Mouse (Mus musculus) midbrain, embryonic 13.5 days (tissue): ENCODE measurements around the gene Atp1a1. TPM values are rescaled to one million over a fixed set of nuclear protein-coding genes. Genes with fewer than 3 reads are reported as not detected.

Experiments used
- ATAC-seq: fragments of 200-750 bp; cut with Nextera tagmentation; 2 replicates; pipeline ENCODE4 v1.8.0; 2017; ENCODE audit warnings: mild to moderate bottlenecking, moderate TSS enrichment, moderate library complexity
- H3K27ac ChIP-seq: fragments of 300-500 bp; sonication (generic); 2 replicates; pipeline ENCODE4 v1.5.1; 2015; ENCODE audit warnings: inconsistent platforms, mild to moderate bottlenecking, moderate library complexity
- H3K27me3 ChIP-seq: fragments of 300-500 bp; sonication (generic); 2 replicates; pipeline ENCODE4 v1.6.1; 2015; ENCODE audit warnings: mild to moderate bottlenecking, inconsistent platforms
- H3K36me3 ChIP-seq: fragments of 300-500 bp; sonication (generic); 2 replicates; pipeline ENCODE4 v1.6.1; 2015; ENCODE audit warnings: mild to moderate bottlenecking, inconsistent platforms
- H3K4me1 ChIP-seq: fragments of 300-500 bp; sonication (generic); replicated peaks from 2 replicates; pipeline ENCODE4 v1.6.1; 2015; ENCODE audit warnings: inconsistent platforms
- H3K4me2 ChIP-seq: fragments of 300-500 bp; sonication (generic); replicated peaks from 2 replicates; pipeline ENCODE4 v1.6.1; 2015; ENCODE audit warnings: moderate library complexity, mild to moderate bottlenecking, inconsistent platforms
- H3K4me3 ChIP-seq: fragments of 300-500 bp; sonication (generic); replicated peaks from 2 replicates; pipeline ENCODE4 v1.5.1; 2015; ENCODE audit warnings: mild to moderate bottlenecking, inconsistent platforms
- H3K9ac ChIP-seq: fragments of 300-500 bp; sonication (generic); replicated peaks from 2 replicates; pipeline ENCODE4 v1.6.1; 2015; ENCODE audit warnings: mild to moderate bottlenecking, inconsistent platforms
- H3K9me3 ChIP-seq: fragments of 300-500 bp; sonication (generic); 2 replicates; pipeline ENCODE4 v1.6.1; 2016; ENCODE audit warnings: mild to moderate bottlenecking, inconsistent platforms
- WGBS: fragments of 180-500 bp; shearing (Covaris S2); methylation state at CpG from one replicate; pipeline ENCODE4 v1.1.7; 2015; 5-methylcytosine and 5-hydroxymethylcytosine counted together
- polyA plus RNA-seq: library from polyadenylated mRNA; unstranded; fragments of >200 nt; fragmentation: Nextera tagmentation; extraction: Ambion mirVana; gene quantifications from 2 replicates; pipeline ENCODE4 v1.2.1, GENCODE M21; 2015

The Atp1a1 gene
- polyA plus RNA-seq, 1 experiment from 2014 or later: 40.6 TPM

DNA sequence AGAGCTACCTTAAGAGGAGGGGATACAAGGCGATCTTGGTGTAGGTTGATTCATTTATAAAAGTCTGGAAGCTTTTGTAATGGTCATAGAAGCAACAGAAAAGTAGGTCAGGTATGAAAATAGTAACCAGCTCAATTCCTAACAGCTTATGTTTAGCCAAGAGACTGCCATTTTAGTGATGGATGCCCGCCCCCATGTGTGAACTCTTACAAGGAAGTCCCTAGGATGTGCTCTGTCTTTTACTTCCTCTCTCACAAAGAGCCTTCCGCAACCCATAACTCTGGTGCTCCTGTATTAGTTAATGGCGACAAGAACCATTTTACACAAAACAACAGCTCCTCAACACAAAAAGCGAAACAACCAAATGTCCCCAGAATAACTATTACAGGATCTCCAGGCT is 4.8 kb upstream of the Atp1a1 start:
- H3K9ac ChIP-seq: no peak overlapping the region
- no peaks in the 10 kb centered on the region for H3K9me3 ChIP-seq
- 91% methylated on average over 5 of the region's 5 CpGs for WGBS
- H3K4me2 ChIP-seq: no peak overlapping the region
- no peak for ATAC-seq
- no peak overlapping the region for H3K4me3 ChIP-seq
- H3K4me1 ChIP-seq: peaks cover 23% of the 10 kb centered on the region
- H3K36me3 ChIP-seq: no peaks in the 10 kb centered on the region
- peaks cover 10% of the 10 kb centered on the region; the same call in 1 of the 2 replicates for H3K27me3 ChIP-seq
- H3K27ac ChIP-seq: no peak overlapping the region

DNA sequence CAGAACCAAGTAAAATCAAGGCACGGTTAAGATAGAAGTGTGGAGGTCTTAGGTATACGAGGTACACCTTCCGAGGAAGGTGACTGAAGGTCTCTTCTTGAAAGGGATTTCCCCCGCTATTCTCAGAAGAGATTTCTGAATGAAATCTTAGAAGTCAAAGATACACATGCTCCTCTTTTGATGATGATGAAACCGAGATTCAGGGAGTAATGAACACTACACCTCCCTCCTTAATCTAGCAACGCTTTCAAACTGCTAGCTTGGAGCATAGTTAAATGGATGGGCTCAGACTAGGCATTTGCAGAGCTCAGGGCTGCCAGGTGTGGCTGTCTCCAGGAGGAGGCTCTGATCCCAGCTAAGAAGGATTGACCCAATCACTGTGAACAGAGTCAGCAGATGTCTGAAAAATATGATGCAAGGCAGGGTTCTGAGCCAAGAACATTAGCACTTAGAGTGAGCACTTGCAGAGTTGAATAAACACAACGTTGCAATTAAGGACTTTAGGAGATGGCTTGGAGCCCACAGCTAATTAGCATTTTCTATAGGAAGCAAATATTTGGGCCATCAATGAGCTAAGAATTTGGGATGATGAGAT is 2.5 kb upstream of the Atp1a1 start:
- no peak for ATAC-seq
- no peak overlapping the region for H3K27ac ChIP-seq
- no peak overlapping the region for H3K4me2 ChIP-seq
- no peaks in the 10 kb centered on the region for H3K9me3 ChIP-seq
- 81% methylated on average over 7 of the region's 7 CpGs for WGBS
- no peak overlapping the region for H3K4me3 ChIP-seq
- H3K9ac ChIP-seq: no peak overlapping the region
- no peaks in the 10 kb centered on the region for H3K36me3 ChIP-seq
- peaks cover 38% of the 10 kb centered on the region for H3K4me1 ChIP-seq
- peaks cover 10% of the 10 kb centered on the region; the same call in 1 of the 2 replicates for H3K27me3 ChIP-seq

- Histone ChIP-seq H3K4me2 (no peak overlapping the region), H3K36me3 (no peaks in the 10 kb centered on the region)
- 76% methylated on average over 2 of the region's 2 CpGs for WGBS
Observed at GRCm38 (mm10) chr3:101605721-101606120, 1.2 kb upstream of the Atp1a1 start.

DNA sequence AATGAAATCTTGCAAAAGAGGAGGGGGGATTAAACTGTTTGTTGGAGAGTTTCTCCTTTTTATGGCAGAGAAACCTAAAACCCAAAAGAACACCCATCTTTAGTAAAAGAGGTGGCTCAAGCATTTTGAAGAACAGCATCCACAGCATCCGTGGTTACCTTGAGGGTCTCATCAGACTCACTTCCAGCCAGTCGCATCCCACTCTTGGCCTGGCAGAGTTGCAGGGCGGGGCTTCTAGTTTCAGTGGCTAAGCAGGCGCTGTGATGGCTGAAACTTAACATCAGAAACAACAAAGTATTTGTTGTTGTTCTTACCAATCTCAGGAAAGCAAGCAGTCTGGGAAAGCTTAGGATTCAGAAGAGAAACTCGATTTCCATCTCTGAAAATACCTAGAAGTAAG is 807 bp upstream of the Atp1a1 start:
- Histone ChIP-seq H3K27ac (peak overlapping the region; percentile 98; the same call in 1 of the 2 replicates), H3K9ac (peak overlapping the region; percentile 90), H3K9me3 (no peaks in the 10 kb centered on the region), H3K4me3 (peak overlapping the region; percentile 83), H3K27me3 (peaks cover 10% of the 10 kb centered on the region; the same call in 1 of the 2 replicates), H3K4me2 (peak overlapping the region; percentile 72), H3K4me1 (peaks cover 43% of the 10 kb centered on the region), H3K36me3 (no peaks in the 10 kb centered on the region)
- no peak for ATAC-seq
- 22% methylated on average over 5 of the region's 5 CpGs for WGBS

More at GRCm38 (mm10) chr3:101605721-101606120, 1.2 kb upstream of the Atp1a1 start:
- Histone ChIP-seq H3K4me1 (peaks cover 39% of the 10 kb centered on the region), H3K9me3 (no peaks in the 10 kb centered on the region), H3K4me3 (no peak overlapping the region), H3K27ac (no peak overlapping the region), H3K27me3 (peaks cover 10% of the 10 kb centered on the region; the same call in 1 of the 2 replicates), H3K9ac (no peak overlapping the region)
- no peak for ATAC-seq

DNA sequence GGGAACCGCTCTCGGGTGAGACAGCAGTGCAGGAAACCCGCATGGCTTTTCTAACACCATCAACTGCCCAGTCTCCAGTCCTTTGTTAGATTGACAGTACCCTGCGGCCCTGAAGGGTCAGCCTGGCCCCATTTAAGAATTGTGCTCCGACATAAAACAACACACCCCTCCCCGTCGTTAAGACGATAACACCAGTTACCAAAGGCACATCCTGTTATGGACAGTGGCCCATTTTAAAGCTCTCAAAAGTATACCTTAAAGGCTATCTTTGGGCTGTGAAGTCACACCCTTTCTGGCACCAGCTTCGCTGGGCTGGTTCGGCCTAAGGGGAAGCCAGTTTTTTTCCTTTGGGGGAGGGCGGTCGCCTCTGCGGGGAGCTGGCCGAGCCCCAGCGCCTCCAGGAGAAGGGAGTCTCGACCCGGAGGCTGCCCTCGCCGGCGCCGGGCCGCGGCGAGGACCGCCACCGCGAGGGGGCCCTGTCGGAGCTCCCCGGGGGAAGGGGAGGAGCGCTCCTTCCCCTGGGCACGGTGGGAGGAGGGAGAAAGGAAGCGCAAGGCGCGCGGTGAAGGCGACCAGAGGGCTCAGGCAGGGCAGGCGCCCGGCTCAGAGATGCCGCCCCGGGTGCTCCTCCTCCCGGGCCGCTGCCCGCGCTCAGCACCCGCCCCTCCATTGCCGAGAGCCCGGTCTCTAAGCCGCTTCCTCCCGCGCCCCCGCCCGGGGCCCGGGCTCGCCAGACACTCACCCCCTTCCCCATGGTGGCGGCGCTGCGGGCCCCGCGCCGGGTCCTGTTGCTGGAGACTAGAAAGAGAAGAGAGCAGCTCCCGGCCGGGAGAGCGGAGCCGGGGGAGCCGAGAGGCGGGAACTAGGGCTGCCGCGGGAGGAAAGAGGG is 579 bp downstream of the Atp1a1 start:
- 0% methylated on average over 50 of the region's 68 CpGs for WGBS
- Histone ChIP-seq H3K4me3 (peak overlapping the region; percentile 83), H3K4me1 (peaks cover 57% of the 10 kb centered on the region)

GRCm38 (mm10) chr3:101603194-101603593 is 1.3 kb downstream of the Atp1a1 start:
- Histone ChIP-seq H3K9ac (peak overlapping the region; percentile 90), H3K36me3 (no peaks in the 10 kb centered on the region), H3K9me3 (no peaks in the 10 kb centered on the region), H3K27ac (peak overlapping the region; percentile 98; the same call in 1 of the 2 replicates), H3K27me3 (peaks cover 14% of the 10 kb centered on the region; the same call in 1 of the 2 replicates), H3K4me3 (peak overlapping the region; percentile 83), H3K4me1 (peaks cover 63% of the 10 kb centered on the region), H3K4me2 (peak overlapping the region; percentile 72)
- WGBS: 25% methylated on average over 7 of the region's 7 CpGs
- ATAC-seq: no peak

More for the DNA sequence above, 579 bp downstream of the Atp1a1 start:
- Histone ChIP-seq H3K36me3 (no peaks in the 10 kb centered on the region), H3K27ac (peak overlapping the region; percentile 98), H3K9ac (peak overlapping the region; percentile 90), H3K4me2 (peak overlapping the region; percentile 72), H3K9me3 (no peaks in the 10 kb centered on the region), H3K27me3 (peaks cover 14% of the 10 kb centered on the region; the same call in 1 of the 2 replicates)
- ATAC-seq: peak; percentile 82

- H3K27ac ChIP-seq: no peak overlapping the region; the same call in 1 of the 2 replicates
- peak overlapping the region; percentile 72 for H3K4me2 ChIP-seq
- WGBS: 78% methylated on average over 4 of the region's 4 CpGs
- H3K9me3 ChIP-seq: no peaks in the 10 kb centered on the region
- peaks cover 14% of the 10 kb centered on the region; the same call in 1 of the 2 replicates for H3K27me3 ChIP-seq
- ATAC-seq: no peak
- peaks cover 66% of the 10 kb centered on the region for H3K4me1 ChIP-seq
- no peaks in the 10 kb centered on the region for H3K36me3 ChIP-seq
- peak overlapping the region; percentile 90 for H3K9ac ChIP-seq
- H3K4me3 ChIP-seq: peak overlapping the region; percentile 83
Observed at GRCm38 (mm10) chr3:101602511-101603055, 1.9 kb downstream of the Atp1a1 start.

- Histone ChIP-seq H3K4me1 (peaks cover 74% of the 10 kb centered on the region), H3K4me2 (peak overlapping the region; percentile 72), H3K27me3 (peaks cover 14% of the 10 kb centered on the region; the same call in 1 of the 2 replicates), H3K27ac (no peak overlapping the region), H3K9me3 (no peaks in the 10 kb centered on the region), H3K4me3 (peak overlapping the region; percentile 83; the same call in 1 of the 2 replicates), H3K9ac (peak overlapping the region; percentile 7; the same call in 1 of the 2 replicates), H3K36me3 (no peaks in the 10 kb centered on the region)
- no peak for ATAC-seq
- WGBS: 40% methylated on average over 4 of the region's 4 CpGs
Observed at GRCm38 (mm10) chr3:101601687-101602086, 2.8 kb downstream of the Atp1a1 start.

GRCm38 (mm10) chr3:101601003-101601525 is 3.4 kb downstream of the Atp1a1 start:
- H3K27ac ChIP-seq: no peak overlapping the region
- H3K36me3 ChIP-seq: no peaks in the 10 kb centered on the region
- H3K9me3 ChIP-seq: no peaks in the 10 kb centered on the region
- H3K9ac ChIP-seq: peak overlapping the region; percentile 51
- 50% methylated on average over 8 of the region's 8 CpGs for WGBS
- peak overlapping the region; percentile 72 for H3K4me2 ChIP-seq
- H3K4me1 ChIP-seq: peaks cover 80% of the 10 kb centered on the region
- no peak for ATAC-seq
- peaks cover 9% of the 10 kb centered on the region; the same call in 1 of the 2 replicates for H3K27me3 ChIP-seq
- H3K4me3 ChIP-seq: no peak overlapping the region

DNA sequence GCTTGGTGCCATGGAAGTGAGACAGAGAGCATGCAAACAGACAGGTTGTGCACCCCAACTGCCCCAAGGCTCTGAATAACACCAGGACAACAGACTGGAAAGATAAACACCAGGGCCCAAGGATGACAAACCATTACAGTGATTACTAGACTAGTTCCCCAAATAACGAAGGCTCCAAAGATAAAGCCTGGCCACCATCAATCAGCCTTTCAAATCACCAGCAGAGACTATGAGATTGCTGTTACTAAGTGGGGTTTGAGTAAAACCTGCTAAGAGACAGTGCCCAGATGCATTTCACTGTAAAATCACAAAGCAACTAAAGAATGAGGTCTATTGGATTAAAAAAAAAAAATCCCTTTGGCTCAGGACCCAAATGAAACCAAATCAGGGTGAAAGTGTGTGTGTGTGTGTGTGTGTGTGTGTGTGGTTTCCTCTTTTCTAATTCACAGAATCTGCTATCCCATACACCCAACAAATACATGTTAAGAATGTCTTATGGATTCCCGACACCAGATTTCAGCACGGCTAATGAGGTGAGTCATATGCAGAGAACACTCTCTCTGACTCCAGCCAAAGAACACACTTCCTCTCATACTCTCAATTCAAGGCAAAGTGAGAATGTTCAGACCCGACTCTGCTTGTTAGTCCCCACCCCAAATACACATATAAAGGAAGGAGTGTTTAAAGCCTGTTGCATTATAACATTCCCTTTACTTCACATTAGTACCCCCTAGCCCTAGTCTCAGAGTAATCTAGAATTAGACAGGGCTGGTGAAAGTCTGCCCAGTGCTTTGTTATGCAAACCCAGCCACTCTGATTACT is 4.4 kb downstream of the Atp1a1 start:
- no peaks in the 10 kb centered on the region for H3K36me3 ChIP-seq
- 37% methylated on average over 4 of the region's 4 CpGs for WGBS
- H3K4me3 ChIP-seq: no peak overlapping the region
- peak overlapping the region; percentile 72 for H3K4me2 ChIP-seq
- no peaks in the 10 kb centered on the region for H3K9me3 ChIP-seq
- 0 out of 2 replicates have a peak, but pooled peaks cover 3% of the 10 kb centered on the region for H3K27me3 ChIP-seq
- no peak for ATAC-seq
- H3K9ac ChIP-seq: 0 out of 2 replicates have a peak overlapping the region, but pooled peaks have one; percentile 36
- peak overlapping the region; percentile 47 for H3K27ac ChIP-seq
- peaks cover 77% of the 10 kb centered on the region for H3K4me1 ChIP-seq
